Comparison of ENCODE assay signal across 7 mouse cellular contexts in the genomic region with DNA sequence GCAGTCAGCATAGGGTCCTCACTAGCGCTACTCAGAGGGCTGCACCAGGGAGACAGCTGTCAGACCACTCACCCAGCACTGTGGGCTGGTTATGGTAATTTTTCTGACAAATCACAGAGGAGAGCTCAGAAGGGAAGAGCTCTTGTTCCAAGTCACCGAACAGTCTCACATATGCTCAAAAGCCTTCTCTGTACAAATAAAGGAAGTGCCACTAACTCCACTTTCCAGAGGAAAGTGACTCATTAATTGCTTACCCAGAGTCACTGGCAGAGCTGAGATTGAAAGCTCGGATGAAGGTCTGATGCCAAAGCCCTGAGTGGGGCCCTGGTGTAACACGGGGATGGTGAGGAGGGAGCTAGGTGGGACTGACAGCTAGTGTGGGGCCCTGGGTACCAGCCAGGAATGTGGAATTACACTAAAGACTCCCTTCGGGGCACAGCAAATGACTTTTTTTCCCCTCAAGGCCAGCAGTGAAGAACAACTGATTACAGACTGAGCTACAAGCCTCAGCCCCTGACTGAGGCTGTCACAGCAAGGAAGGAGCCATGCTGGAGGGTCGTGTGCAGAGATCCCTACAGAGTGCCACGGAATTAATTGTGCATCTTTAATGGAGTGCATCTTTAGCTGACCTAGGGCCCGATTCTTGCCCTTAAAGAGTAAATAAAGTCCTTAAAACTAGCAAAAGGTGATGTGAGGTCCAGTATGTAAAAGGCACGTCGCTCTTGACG.
A peak's percentile ranks its signal among the peaks of the same experiment; 100 is the strongest.
DNase-seq lines count a peak whose midpoint lies in the region; ATAC-seq and TF ChIP-seq lines count a peak whose summit lies in the region.

No protein-coding gene starts in this region.

- TF ChIP-seq CTCF in testis, adult 2 months (IDR thresholded peaks at IDR 0.05; ENCODE audit: control insufficient read depth, insufficient read depth, insufficient replicate concordance, low read depth, low read length) = no peak

- no peak for DNase-seq in testis, postnatal 10 days (ENCODE audit: low spot score)
- no peak for DNase-seq in embryonic facial prominence, embryonic 10.5 days (ENCODE audit: low spot score)
- DNase-seq in embryo, embryonic 9.5 days (ENCODE audit: extremely low spot score) = no peak
- DNase-seq in kidney, adult 8-10 months = no peak

- no peak overlapping the region for H3K4me3 ChIP-seq in testis, adult 2 months (ENCODE audit: control insufficient read depth, low read depth, low read length)
- H3K4me3 ChIP-seq in embryonic facial prominence, embryonic 10.5 days = no peak overlapping the region
- no peak overlapping the region for H3K4me3 ChIP-seq in hindbrain, embryonic 12.5 days

- WGBS in embryonic facial prominence, embryonic 10.5 days = 27% methylated on average over 11 of the region's 11 CpGs
- 28% methylated on average over 11 of the region's 11 CpGs for WGBS in hindbrain, embryonic 12.5 days

- H3K9me3 ChIP-seq in embryonic facial prominence, embryonic 10.5 days = no peaks in the 10 kb centered on the region
- no peaks in the 10 kb centered on the region for H3K9me3 ChIP-seq in hindbrain, embryonic 12.5 days (replicated peaks)

- H3K27me3 ChIP-seq in testis, adult 2 months (ENCODE audit: control insufficient read depth, insufficient read depth, low read length) = no peaks in the 10 kb centered on the region
- H3K27me3 ChIP-seq in embryonic facial prominence, embryonic 10.5 days (replicated peaks; ENCODE audit: low read depth, poor library complexity, severe bottlenecking) = no peaks in the 10 kb centered on the region
- H3K27me3 ChIP-seq in hindbrain, embryonic 12.5 days = no peaks in the 10 kb centered on the region

- peaks cover 3% of the 10 kb centered on the region for H3K4me1 ChIP-seq in testis, adult 2 months (ENCODE audit: control insufficient read depth, insufficient read depth, low read length)
- peaks cover 51% of the 10 kb centered on the region for H3K4me1 ChIP-seq in embryonic facial prominence, embryonic 10.5 days
- peaks cover 22% of the 10 kb centered on the region for H3K4me1 ChIP-seq in hindbrain, embryonic 12.5 days

- H3K9ac ChIP-seq in hindbrain, embryonic 12.5 days = no peak overlapping the region

- TF ChIP-seq POLR2A in testis, adult 2 months (IDR thresholded peaks at IDR 0.05; ENCODE audit: control insufficient read depth, low read depth, low read length) = no peak

- no peak overlapping the region for H3K4me2 ChIP-seq in hindbrain, embryonic 12.5 days (replicated peaks)

- peak overlapping the region; percentile 11; the same call in 1 of the 2 replicates for H3K27ac ChIP-seq in testis, adult 2 months (ENCODE audit: control insufficient read depth, insufficient read depth, low read depth, low read length)
- H3K27ac ChIP-seq in embryonic facial prominence, embryonic 10.5 days (replicated peaks) = peak overlapping the region; percentile 36; the same call in 1 of the 2 replicates
- peak overlapping the region; percentile 62 for H3K27ac ChIP-seq in hindbrain, embryonic 12.5 days

- ATAC-seq in hindbrain, embryonic 12.5 days (ENCODE audit: low FRiP score) = peak; percentile 62
- ATAC-seq in megakaryocyte, adult 5-6 weeks (ENCODE audit: poor library complexity, severe bottlenecking) = peak; percentile 91

- H3K36me3 ChIP-seq in testis, adult 2 months (ENCODE audit: control insufficient read depth, insufficient read depth, low read length) = no peaks in the 10 kb centered on the region
- no peaks in the 10 kb centered on the region for H3K36me3 ChIP-seq in embryonic facial prominence, embryonic 10.5 days (replicated peaks)
- H3K36me3 ChIP-seq in hindbrain, embryonic 12.5 days = no peaks in the 10 kb centered on the region

Comparison
In these comparisons a context has a peak if more than half of its experiments do, and no peak if none do; other contexts are left out.
1. H3K27ac ChIP-seq: peak in every context shown above with its lines; median percentile 62 in hindbrain, embryonic 12.5 days; 36 in embryonic facial prominence, embryonic 10.5 days; 11 in testis, adult 2 months.